Comparison of ENCODE assay signal across 7 mouse cellular contexts in the genomic region with DNA sequence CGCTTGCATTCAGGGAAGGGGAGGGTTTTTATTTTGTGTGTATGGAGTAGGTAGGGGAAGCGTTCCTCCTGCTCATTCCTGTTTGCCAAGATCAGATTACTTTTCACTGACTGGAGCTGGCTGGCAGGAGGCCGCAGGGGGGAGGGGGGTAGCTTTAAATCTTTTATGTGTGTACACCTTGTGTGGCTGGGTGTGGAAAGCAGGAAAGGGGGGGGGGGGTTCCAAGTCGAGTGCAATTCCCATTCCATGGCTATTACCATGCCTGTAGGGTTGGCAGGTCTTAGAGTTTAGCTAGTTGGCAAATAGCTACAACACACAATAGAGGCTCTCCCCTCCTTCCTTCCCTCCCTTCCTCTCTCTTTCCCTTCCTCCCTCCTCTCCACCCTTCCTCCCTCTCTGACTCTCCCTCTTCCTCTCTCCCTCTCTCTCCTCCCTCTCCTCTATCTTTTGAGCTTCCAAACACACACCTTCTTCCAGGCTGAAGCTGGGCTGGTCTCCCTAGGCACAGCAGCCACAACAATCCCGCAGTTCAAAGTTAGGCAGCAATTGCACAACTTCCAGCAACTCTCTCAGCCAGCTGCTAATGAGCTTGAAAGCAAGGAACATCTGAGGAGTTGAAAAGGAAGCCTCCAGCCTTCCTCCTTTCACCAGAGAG. TPM values are rescaled to one million over a fixed set of nuclear protein-coding genes. Genes with fewer than 3 reads are reported as not detected.
DNase-seq lines count a peak whose midpoint lies in the region; ATAC-seq lines count a peak whose summit lies in the region.

A gene (plus strand): TSS at position 416 of the 655 bp plus-strand sequence.

- peak; percentile 76 for ATAC-seq in forebrain, embryonic 12.5 days (ENCODE audit: low FRiP score)
- ATAC-seq in hindbrain, embryonic 11.5 days (ENCODE audit: low FRiP score) = peak; percentile 70; the same call in 1 of the 2 replicates
- ATAC-seq in limb, embryonic 13.5 days (ENCODE audit: low FRiP score, low read depth) = peak; percentile 92
- peak; percentile 45 for ATAC-seq in midbrain, embryonic 16.5 days

- peak; percentile 20 for DNase-seq in embryo, embryonic 10 days (ENCODE audit: low spot score)
- DNase-seq in hindbrain, embryonic 11.5 days (ENCODE audit: low spot score) = peak; percentile 22
- DNase-seq in spleen, postnatal 14 days (ENCODE audit: low spot score in 2 of 2) = no peak
- no peak for DNase-seq in right cerebral cortex, postnatal 25 days

- H3K9me3 ChIP-seq in forebrain, embryonic 12.5 days = no peaks in the 10 kb centered on the region
- no peaks in the 10 kb centered on the region for H3K9me3 ChIP-seq in hindbrain, embryonic 11.5 days (ENCODE audit: control insufficient read depth, low read length)
- no peaks in the 10 kb centered on the region for H3K9me3 ChIP-seq in limb, embryonic 13.5 days
- no peaks in the 10 kb centered on the region for H3K9me3 ChIP-seq in midbrain, embryonic 16.5 days (replicated peaks; ENCODE audit: control insufficient read depth, low read length, poor library complexity, severe bottlenecking)

- 3% methylated on average over 5 of the region's 5 CpGs for WGBS in forebrain, embryonic 12.5 days
- WGBS in hindbrain, embryonic 11.5 days = 24% methylated on average over 5 of the region's 5 CpGs
- WGBS in limb, embryonic 13.5 days = 2% methylated on average over 5 of the region's 5 CpGs
- 13% methylated on average over 5 of the region's 5 CpGs for WGBS in midbrain, embryonic 16.5 days

- no peak within 1 kb of the TSS for H3K27ac ChIP-seq in forebrain, embryonic 12.5 days
- H3K27ac ChIP-seq in hindbrain, embryonic 11.5 days (ENCODE audit: low read depth, low read length) = peak within 1 kb of the TSS; percentile 36; the same call in 1 of the 2 replicates
- peak within 1 kb of the TSS; percentile 53; the same call in 1 of the 2 replicates for H3K27ac ChIP-seq in limb, embryonic 13.5 days
- no peak within 1 kb of the TSS for H3K27ac ChIP-seq in midbrain, embryonic 16.5 days (ENCODE audit: low read length)

- H3K27me3 ChIP-seq in forebrain, embryonic 12.5 days = no peaks in the 10 kb centered on the region
- no peaks in the 10 kb centered on the region for H3K27me3 ChIP-seq in hindbrain, embryonic 11.5 days (ENCODE audit: control insufficient read depth, insufficient read depth, low read length)
- no peaks in the 10 kb centered on the region for H3K27me3 ChIP-seq in limb, embryonic 13.5 days
- H3K27me3 ChIP-seq in midbrain, embryonic 16.5 days (ENCODE audit: control insufficient read depth, insufficient read depth, low read depth, low read length) = no peaks in the 10 kb centered on the region

- no peak within 1 kb of the TSS for H3K4me2 ChIP-seq in forebrain, embryonic 12.5 days
- no peak within 1 kb of the TSS for H3K4me2 ChIP-seq in hindbrain, embryonic 11.5 days (replicated peaks; ENCODE audit: low read depth, low read length)
- H3K4me2 ChIP-seq in limb, embryonic 13.5 days (replicated peaks) = peak within 1 kb of the TSS; percentile 55
- H3K4me2 ChIP-seq in midbrain, embryonic 16.5 days (ENCODE audit: low read length) = no peak within 1 kb of the TSS

- no peak within 1 kb of the TSS for H3K4me3 ChIP-seq in forebrain, embryonic 12.5 days (replicated peaks)
- H3K4me3 ChIP-seq in hindbrain, embryonic 11.5 days (ENCODE audit: low read depth, low read length) = no peak within 1 kb of the TSS
- peak within 1 kb of the TSS; percentile 37 for H3K4me3 ChIP-seq in limb, embryonic 13.5 days
- no peak within 1 kb of the TSS for H3K4me3 ChIP-seq in midbrain, embryonic 16.5 days (ENCODE audit: low read depth, low read length)

- no peak within 1 kb of the TSS for H3K9ac ChIP-seq in forebrain, embryonic 12.5 days
- H3K9ac ChIP-seq in hindbrain, embryonic 11.5 days (ENCODE audit: low read depth, low read length) = no peak within 1 kb of the TSS
- H3K9ac ChIP-seq in limb, embryonic 13.5 days = peak within 1 kb of the TSS; percentile 46; the same call in 1 of the 2 replicates
- no peak within 1 kb of the TSS for H3K9ac ChIP-seq in midbrain, embryonic 16.5 days (ENCODE audit: low read depth, low read length)

- no peaks in the 10 kb centered on the region for H3K36me3 ChIP-seq in forebrain, embryonic 12.5 days (replicated peaks)
- H3K36me3 ChIP-seq in hindbrain, embryonic 11.5 days (ENCODE audit: control insufficient read depth, insufficient read depth, low read length) = no peaks in the 10 kb centered on the region
- no peaks in the 10 kb centered on the region for H3K36me3 ChIP-seq in limb, embryonic 13.5 days
- no peaks in the 10 kb centered on the region for H3K36me3 ChIP-seq in midbrain, embryonic 16.5 days (ENCODE audit: control insufficient read depth, insufficient read depth, low read length)

- peaks cover 7% of the 10 kb centered on the region for H3K4me1 ChIP-seq in forebrain, embryonic 12.5 days
- H3K4me1 ChIP-seq in hindbrain, embryonic 11.5 days (replicated peaks; ENCODE audit: control insufficient read depth, insufficient read depth, low read length) = no peaks in the 10 kb centered on the region
- peaks cover 17% of the 10 kb centered on the region for H3K4me1 ChIP-seq in limb, embryonic 13.5 days
- H3K4me1 ChIP-seq in midbrain, embryonic 16.5 days (ENCODE audit: control insufficient read depth, insufficient read depth, low read length) = no peaks in the 10 kb centered on the region

RNA-seq across cellular contexts. Expression of the gene that starts here (rescaled TPM):
- 1.0 and 1.8 TPM in 2 replicates for polyA plus RNA-seq in forebrain, embryonic 12.5 days (2016; fragmentation: Nextera tagmentation; extraction: Ambion mirVana)
- polyA plus RNA-seq in hindbrain, embryonic 11.5 days (2014; fragmentation: Nextera tagmentation; extraction: Ambion mirVana) = 1.9 and 2.0 TPM in 2 replicates
- polyA plus RNA-seq in limb, embryonic 13.5 days (2015; fragmentation: Nextera tagmentation; extraction: Ambion mirVana) = 1.9 and 2.2 TPM in 2 replicates
- 2.3 and 2.7 TPM in 2 replicates for polyA plus RNA-seq in midbrain, embryonic 16.5 days (2015; fragmentation: Nextera tagmentation; extraction: Ambion mirVana)

Comparison
In these comparisons a context has a peak if more than half of its experiments do, and no peak if none do; other contexts are left out.
1. DNase-seq: peak in embryo, embryonic 10 days (single experiment) and hindbrain, embryonic 11.5 days (single experiment); none in spleen, postnatal 14 days (0 of 2) and right cerebral cortex, postnatal 25 days (single experiment).
2. H3K27ac ChIP-seq: peak in hindbrain, embryonic 11.5 days (single experiment) and limb, embryonic 13.5 days (single experiment); none in forebrain, embryonic 12.5 days (single experiment) and midbrain, embryonic 16.5 days (single experiment).
3. Peak in every context shown above with its lines, with median percentiles within 50 percentile points of each other: ATAC-seq.